Mouse (Mus musculus) stomach, embryonic 16.5 days (tissue): Measurements from ENCODE around the gene Artn. TPM values are rescaled to one million over a fixed set of nuclear protein-coding genes. Genes with fewer than 3 reads are reported as not detected.

ENCODE experiments used
- ATAC-seq: fragments of 200-750 bp; cut with Nextera tagmentation; 2 replicates; pipeline ENCODE4 v1.8.0; 2017; ENCODE audit warnings: moderate number of reproducible peaks, moderate TSS enrichment; ENCODE audit not compliant: insufficient read depth, low FRiP score
- H3K27ac ChIP-seq: fragments of 300-500 bp; sonication (generic); 2 replicates; pipeline ENCODE4 v1.5.1; 2014; ENCODE audit warnings: low read length
- H3K27me3 ChIP-seq: fragments of 300-500 bp; sonication (generic); 2 replicates; pipeline ENCODE4 v1.6.1; 2014; ENCODE audit warnings: low read length, control low read depth, mixed read lengths; ENCODE audit not compliant: control insufficient read depth, insufficient read depth
- H3K36me3 ChIP-seq: fragments of 300-500 bp; sonication (generic); 2 replicates; pipeline ENCODE4 v1.6.1; 2014; ENCODE audit warnings: low read length; ENCODE audit not compliant: control insufficient read depth, insufficient read depth
- H3K4me1 ChIP-seq: fragments of 300-500 bp; sonication (generic); 2 replicates; pipeline ENCODE4 v1.6.1; 2014; ENCODE audit warnings: low read length, control low read depth, mixed read lengths; ENCODE audit not compliant: control insufficient read depth, insufficient read depth
- H3K4me2 ChIP-seq: fragments of 300-500 bp; sonication (generic); 2 replicates; pipeline ENCODE4 v1.6.1; 2014; ENCODE audit warnings: low read depth, low read length, mixed read lengths
- H3K4me3 ChIP-seq: fragments of 300-500 bp; sonication (generic); replicated peaks from 2 replicates; pipeline ENCODE4 v1.5.1; 2014; ENCODE audit warnings: mild to moderate bottlenecking, low read length
- H3K9ac ChIP-seq: fragments of 300-500 bp; sonication (generic); 2 replicates; pipeline ENCODE4 v1.6.1; 2014; ENCODE audit warnings: low read length
- H3K9me3 ChIP-seq: fragments of 300-500 bp; sonication (generic); replicated peaks from 2 replicates; pipeline ENCODE4 v1.6.1; 2016; ENCODE audit warnings: low read length, control low read depth; ENCODE audit not compliant: control insufficient read depth
- WGBS: fragments of 180-500 bp; shearing (Covaris S2); extraction: QIAGEN DNeasy Blood & Tissue Kit; methylation state at CpG from one replicate; pipeline ENCODE4 v1.1.7; 2014; 5-methylcytosine and 5-hydroxymethylcytosine counted together
- polyA plus RNA-seq: library from polyadenylated mRNA; unstranded; fragments of >200 nt; fragmentation: Nextera tagmentation; extraction: Ambion mirVana; gene quantifications from 2 replicates; pipeline ENCODE4 v1.2.1, GENCODE M21; 2015

The Artn gene
- polyA plus RNA-seq, 1 experiment from 2014 or later = 5.3 TPM

GRCm38 (mm10) chr4:117957492-117957891 lies 27.9 kb upstream of the Artn start:
- Histone ChIP-seq H3K4me1 (no peaks in the 10 kb centered on the region), H3K9me3 (peaks cover under 1% of the 10 kb centered on the region; the same call in 1 of the 2 replicates), H3K9ac (no peak overlapping the region), H3K4me3 (no peak overlapping the region), H3K36me3 (peaks cover 6% of the 10 kb centered on the region; the same call in 1 of the 2 replicates), H3K27me3 (no peaks in the 10 kb centered on the region), H3K4me2 (no peak overlapping the region), H3K27ac (no peak overlapping the region)
- no peak for ATAC-seq
- WGBS = 48% methylated on average over 4 of the region's 4 CpGs

GRCm38 (mm10) chr4:117947493-117947892 lies 17.9 kb upstream of the Artn start:
- 60% methylated on average over 7 of the region's 7 CpGs for WGBS
- H3K27ac ChIP-seq = peak overlapping the region; percentile 76
- H3K9ac ChIP-seq = no peak overlapping the region
- H3K4me1 ChIP-seq = 0 out of 2 replicates have a peak, but pooled peaks cover 6% of the 10 kb centered on the region
- H3K9me3 ChIP-seq = peaks cover 4% of the 10 kb centered on the region; the same call in 1 of the 2 replicates
- H3K36me3 ChIP-seq = 0 out of 2 replicates have a peak, but pooled peaks cover 4% of the 10 kb centered on the region
- H3K4me3 ChIP-seq = no peak overlapping the region
- no peak overlapping the region for H3K4me2 ChIP-seq
- no peak for ATAC-seq
- no peaks in the 10 kb centered on the region for H3K27me3 ChIP-seq

DNA sequence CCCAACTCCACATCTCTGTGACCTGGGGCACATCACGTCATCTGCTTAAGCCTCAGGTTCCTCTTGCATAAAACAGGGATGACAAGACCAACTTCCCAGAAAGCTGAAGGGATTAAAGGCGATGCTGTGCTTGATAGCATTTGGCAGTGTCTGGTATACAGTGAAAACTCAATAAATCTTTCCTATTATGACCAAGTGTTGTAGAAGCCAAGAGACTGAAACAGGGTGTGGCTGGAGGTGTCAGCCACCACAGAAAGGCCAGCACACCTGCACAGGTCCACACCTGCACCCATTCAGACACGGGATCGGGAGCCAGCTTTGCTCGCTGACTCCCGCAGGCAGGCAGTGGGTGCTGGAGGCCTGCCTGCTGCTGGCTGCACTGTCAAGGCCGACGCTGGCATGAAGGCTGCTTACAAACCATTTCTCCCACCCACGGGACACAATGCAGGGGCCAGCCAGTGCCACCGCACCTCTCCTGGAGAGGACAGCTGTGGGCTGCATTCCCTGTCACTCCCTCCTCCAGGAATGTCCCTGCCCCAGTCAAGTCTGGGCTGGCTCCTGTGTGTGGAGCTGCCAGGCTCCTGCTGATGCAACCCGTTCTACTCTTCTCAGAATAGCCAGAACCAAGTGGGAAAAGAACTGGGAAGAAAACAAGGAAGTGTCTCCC lies 17.2 kb upstream of the Artn start:
- Histone ChIP-seq H3K36me3 (no peaks in the 10 kb centered on the region), H3K4me2 (no peak overlapping the region), H3K4me3 (no peak overlapping the region), H3K27me3 (no peaks in the 10 kb centered on the region), H3K9ac (0 out of 2 replicates have a peak overlapping the region, but pooled peaks have one; percentile 21), H3K27ac (peak overlapping the region; percentile 76), H3K4me1 (0 out of 2 replicates have a peak, but pooled peaks cover 6% of the 10 kb centered on the region), H3K9me3 (no peaks in the 10 kb centered on the region)
- 64% methylated on average over 11 of the region's 11 CpGs for WGBS
- peak; percentile 80 for ATAC-seq

DNA sequence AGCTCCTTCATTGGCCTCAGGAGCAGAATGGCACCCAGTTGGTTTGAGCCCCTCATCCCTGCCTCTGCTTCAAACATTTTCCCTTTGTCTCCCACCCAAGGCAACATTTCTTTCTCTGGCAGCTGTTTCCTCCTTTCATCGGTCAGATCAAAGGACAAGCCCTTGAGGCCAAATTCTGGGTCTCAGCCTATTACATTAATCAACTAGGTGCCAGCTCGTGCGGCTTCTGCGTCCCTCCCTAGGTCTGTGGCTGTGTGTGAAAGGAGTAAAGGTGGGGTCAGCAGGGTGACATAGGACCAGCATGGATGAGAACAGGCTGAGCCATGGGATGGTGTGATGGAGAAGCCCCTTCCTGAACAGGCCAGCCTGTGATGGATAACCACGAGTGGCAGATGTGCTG lies 13.8 kb upstream of the Artn start:
- H3K9ac ChIP-seq = no peak overlapping the region
- H3K4me2 ChIP-seq = no peak overlapping the region
- H3K9me3 ChIP-seq = no peaks in the 10 kb centered on the region
- no peak for ATAC-seq
- H3K4me3 ChIP-seq = no peak overlapping the region
- H3K36me3 ChIP-seq = no peaks in the 10 kb centered on the region
- no peak overlapping the region for H3K27ac ChIP-seq
- 36% methylated on average over 5 of the region's 5 CpGs for WGBS
- H3K27me3 ChIP-seq = no peaks in the 10 kb centered on the region
- 0 out of 2 replicates have a peak, but pooled peaks cover 6% of the 10 kb centered on the region for H3K4me1 ChIP-seq

GRCm38 (mm10) chr4:117936964-117937363 lies 7.4 kb upstream of the Artn start:
- Histone ChIP-seq H3K9ac (no peak overlapping the region), H3K4me3 (no peak overlapping the region), H3K36me3 (no peaks in the 10 kb centered on the region), H3K4me1 (no peaks in the 10 kb centered on the region), H3K27me3 (no peaks in the 10 kb centered on the region), H3K27ac (no peak overlapping the region), H3K9me3 (no peaks in the 10 kb centered on the region), H3K4me2 (no peak overlapping the region)
- no peak for ATAC-seq
- 89% methylated on average over 5 of the region's 5 CpGs for WGBS

GRCm38 (mm10) chr4:117934081-117934480 lies 4.5 kb upstream of the Artn start:
- Histone ChIP-seq H3K4me3 (no peak overlapping the region), H3K27ac (no peak overlapping the region), H3K9me3 (no peaks in the 10 kb centered on the region), H3K27me3 (no peaks in the 10 kb centered on the region), H3K4me2 (no peak overlapping the region), H3K4me1 (peaks cover 5% of the 10 kb centered on the region; the same call in 1 of the 2 replicates), H3K36me3 (no peaks in the 10 kb centered on the region), H3K9ac (no peak overlapping the region)
- no peak for ATAC-seq
- 90% methylated on average over 4 of the region's 4 CpGs for WGBS

- Histone ChIP-seq H3K27ac (no peak overlapping the region), H3K27me3 (no peaks in the 10 kb centered on the region), H3K4me1 (peaks cover 8% of the 10 kb centered on the region; the same call in 1 of the 2 replicates), H3K9ac (no peak overlapping the region), H3K4me2 (no peak overlapping the region), H3K36me3 (no peaks in the 10 kb centered on the region), H3K9me3 (no peaks in the 10 kb centered on the region), H3K4me3 (no peak overlapping the region)
- no peak for ATAC-seq
- 84% methylated on average over 5 of the region's 5 CpGs for WGBS
Measured at GRCm38 (mm10) chr4:117933248-117933647, 3.7 kb upstream of the Artn start.

DNA sequence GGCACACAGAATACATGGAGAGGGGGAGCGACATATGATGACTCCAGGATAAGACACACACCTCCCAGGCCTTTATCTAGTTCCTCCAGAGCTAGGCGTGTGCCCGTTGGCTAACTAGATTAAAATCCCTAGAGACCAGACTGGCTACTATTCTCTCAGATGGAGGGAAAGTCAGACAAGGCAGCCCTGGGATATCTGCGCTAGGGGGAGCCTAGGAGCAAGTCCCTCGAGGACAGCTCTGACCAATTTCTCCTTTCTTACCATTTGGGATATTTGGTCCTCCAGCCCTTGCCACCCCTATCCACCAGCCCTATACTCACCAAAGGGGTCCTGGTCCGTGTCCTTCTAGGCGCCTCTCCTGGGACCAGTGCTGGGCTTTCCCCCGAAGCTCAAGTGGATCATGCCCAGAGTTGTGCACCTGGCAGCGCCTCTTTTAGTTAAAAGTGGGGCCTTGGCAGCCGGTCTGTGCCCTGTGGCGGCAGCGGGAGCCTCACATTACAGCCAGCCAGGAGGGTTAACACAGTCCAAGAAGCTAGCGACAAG lies 793 bp downstream of the Artn start:
- peak overlapping the region; percentile 72 for H3K9ac ChIP-seq
- peak; percentile 18; the same call in 1 of the 2 replicates for ATAC-seq
- peak overlapping the region; percentile 62 for H3K27ac ChIP-seq
- peaks cover 21% of the 10 kb centered on the region for H3K4me1 ChIP-seq
- H3K27me3 ChIP-seq = 0 out of 2 replicates have a peak, but pooled peaks cover 7% of the 10 kb centered on the region
- peak overlapping the region; percentile 87 for H3K4me2 ChIP-seq
- no peaks in the 10 kb centered on the region for H3K9me3 ChIP-seq
- no peaks in the 10 kb centered on the region for H3K36me3 ChIP-seq
- peak overlapping the region; percentile 55 for H3K4me3 ChIP-seq
- 3% methylated on average over 13 of the region's 13 CpGs for WGBS

GRCm38 (mm10) chr4:117928234-117928633 lies 1.3 kb downstream of the Artn start:
- Histone ChIP-seq H3K27me3 (0 out of 2 replicates have a peak, but pooled peaks cover 7% of the 10 kb centered on the region), H3K4me2 (peak overlapping the region; percentile 87), H3K36me3 (no peaks in the 10 kb centered on the region), H3K9me3 (no peaks in the 10 kb centered on the region), H3K27ac (no peak overlapping the region), H3K4me3 (peak overlapping the region; percentile 55; the same call in 1 of the 2 replicates), H3K9ac (peak overlapping the region; percentile 14; the same call in 1 of the 2 replicates), H3K4me1 (peaks cover 21% of the 10 kb centered on the region)
- no peak for ATAC-seq
- WGBS = 20% methylated on average over 6 of the region's 6 CpGs
